Mouse (Mus musculus): ENCODE data around the gene Ltf.

Ltf gene

GRCm38 (mm10) chr9:111019022-111019421 lies at the start of gene Ltf:
TSS of gene Ltf (plus strand) at chr9:111019271.
- no peak for DNase-seq (ENCODE audit: low spot score)

GRCm38 (mm10) chr9:110979411-110979810 lies 39.7 kb upstream of the Ltf start:
- peak; percentile 68 for DNase-seq (ENCODE audit: low spot score)

- no peak for DNase-seq (ENCODE audit: low spot score)
These were observed 36.7 kb upstream of the Ltf start for GRCm38 (mm10) chr9:110982351-110982750.

GRCm38 (mm10) chr9:110984096-110984495 lies 35.0 kb upstream of the Ltf start:
- DNase-seq (ENCODE audit: low spot score) = no peak

GRCm38 (mm10) chr9:110985541-110985940 lies 33.5 kb upstream of the Ltf start:
- DNase-seq (ENCODE audit: low spot score) = no peak

- no peak for DNase-seq (ENCODE audit: low spot score)
These were observed 33.1 kb upstream of the Ltf start for GRCm38 (mm10) chr9:110985951-110986350.

- no peak for DNase-seq (ENCODE audit: low spot score)
These were observed 31.7 kb upstream of the Ltf start for GRCm38 (mm10) chr9:110987331-110987730.

GRCm38 (mm10) chr9:110988078-110988477 lies 31.0 kb upstream of the Ltf start:
- no peak for DNase-seq (ENCODE audit: low spot score)

GRCm38 (mm10) chr9:110989141-110989540 lies 29.9 kb upstream of the Ltf start:
- no peak for DNase-seq (ENCODE audit: low spot score)

GRCm38 (mm10) chr9:110989543-110989942 lies 29.5 kb upstream of the Ltf start:
- DNase-seq (ENCODE audit: low spot score) = no peak

GRCm38 (mm10) chr9:110990204-110990603 lies 28.9 kb upstream of the Ltf start, which contains the start of gene Rtp3:
TSS of gene Rtp3 (minus strand) at chr9:110990583.
- no peak for DNase-seq (ENCODE audit: low spot score)

GRCm38 (mm10) chr9:110993281-110993709 lies 25.8 kb upstream of the Ltf start:
- DNase-seq (ENCODE audit: low spot score) = no peak

- peak; percentile 82 for DNase-seq (ENCODE audit: low spot score)
These were observed 24.3 kb upstream of the Ltf start for GRCm38 (mm10) chr9:110994716-110995172.

- DNase-seq (ENCODE audit: low spot score) = peak; percentile 69
These were observed 21.8 kb upstream of the Ltf start for GRCm38 (mm10) chr9:110997245-110997644.

- DNase-seq (ENCODE audit: low spot score) = no peak
These were observed 20.0 kb upstream of the Ltf start for GRCm38 (mm10) chr9:110999056-110999455.

GRCm38 (mm10) chr9:110999856-111000255 lies 19.2 kb upstream of the Ltf start:
- no peak for DNase-seq (ENCODE audit: low spot score)

GRCm38 (mm10) chr9:111001621-111002020 lies 17.4 kb upstream of the Ltf start:
- no peak for DNase-seq (ENCODE audit: low spot score)

- no peak for DNase-seq (ENCODE audit: low spot score)
These were observed 15.8 kb upstream of the Ltf start for GRCm38 (mm10) chr9:111003279-111003678.

- DNase-seq (ENCODE audit: low spot score) = no peak
These were observed 12.5 kb upstream of the Ltf start for GRCm38 (mm10) chr9:111006544-111006943.

GRCm38 (mm10) chr9:111009763-111010162 lies 9.3 kb upstream of the Ltf start:
- no peak for DNase-seq (ENCODE audit: low spot score)

GRCm38 (mm10) chr9:111011550-111011949 lies 7.5 kb upstream of the Ltf start:
- no peak for DNase-seq (ENCODE audit: low spot score)

GRCm38 (mm10) chr9:111012041-111012440 lies 7.0 kb upstream of the Ltf start:
- DNase-seq (ENCODE audit: low spot score) = no peak

GRCm38 (mm10) chr9:111015658-111016057 lies 3.4 kb upstream of the Ltf start:
- DNase-seq (ENCODE audit: low spot score) = no peak

- no peak for DNase-seq (ENCODE audit: low spot score)
These were observed 7.7 kb downstream of the Ltf start for GRCm38 (mm10) chr9:111026791-111027190.

- DNase-seq (ENCODE audit: low spot score) = no peak
These were observed 14.6 kb downstream of the Ltf start for GRCm38 (mm10) chr9:111033717-111034116.
